Comparison of ENCODE assay signal across 8 mouse cellular contexts in genomic region chr11:58225655-58226054, GRCm38 (mm10). TPM values are rescaled to one million over a fixed set of nuclear protein-coding genes. Genes with fewer than 3 reads are reported as not detected.
DNase-seq lines count a peak whose midpoint lies in the region; ATAC-seq and TF ChIP-seq lines count a peak whose summit lies in the region.

No protein-coding gene starts in this region.

- peak; percentile 95 for TF ChIP-seq CTCF in cerebellum, adult 2 months (IDR thresholded peaks at IDR 0.05; ENCODE audit: borderline replicate concordance, insufficient read depth, low read depth, low read length)
- peak; percentile 98 for TF ChIP-seq CTCF in intestine, postnatal 0 days (IDR thresholded peaks at IDR 0.05; ENCODE audit: low read depth)

- DNase-seq in midbrain, embryonic 10.5 days (ENCODE audit: low spot score): peak; percentile 68
- peak; percentile 51 to 71 for DNase-seq in cerebellum, adult 2 months
- peak; percentile 76 for DNase-seq in gastrocnemius, postnatal 10 days
- DNase-seq in left cerebral cortex, postnatal 36 days (ENCODE audit: low spot score in 2 of 2): peak; percentile 36 to 55

- intact Hi-C loops in left cerebral cortex, postnatal 36 days (cut with DNase I): loop anchor here (2.0 kb wide), 1 partner anchor 47 kb away; no protein-coding TSS in a partner anchor

- H3K9me3 ChIP-seq in midbrain, embryonic 10.5 days (replicated peaks): no peaks in the 10 kb centered on the region
- H3K9me3 ChIP-seq in midbrain, embryonic 16.5 days (replicated peaks; ENCODE audit: control insufficient read depth, low read length, poor library complexity, severe bottlenecking): no peaks in the 10 kb centered on the region
- H3K9me3 ChIP-seq in intestine, postnatal 0 days (ENCODE audit: control insufficient read depth): no peaks in the 10 kb centered on the region
- no peaks in the 10 kb centered on the region for H3K9me3 ChIP-seq in stomach, embryonic 15.5 days

- no peak overlapping the region for H3ac ChIP-seq in myocyte (ENCODE audit: control insufficient read depth, insufficient read length)

- no peaks in the 10 kb centered on the region for H3K36me3 ChIP-seq in midbrain, embryonic 10.5 days
- no peaks in the 10 kb centered on the region for H3K36me3 ChIP-seq in midbrain, embryonic 16.5 days (ENCODE audit: control insufficient read depth, insufficient read depth, low read length)
- peaks cover 3% of the 10 kb centered on the region; the same call in 1 of the 2 replicates for H3K36me3 ChIP-seq in intestine, postnatal 0 days (ENCODE audit: control insufficient read depth, insufficient read depth)
- H3K36me3 ChIP-seq in myocyte (ENCODE audit: control insufficient read depth, insufficient read depth): no peaks in the 10 kb centered on the region
- H3K36me3 ChIP-seq in stomach, embryonic 15.5 days: no peaks in the 10 kb centered on the region

- no peaks in the 10 kb centered on the region; the same call in 1 of the 2 replicates for H3K27me3 ChIP-seq in midbrain, embryonic 10.5 days (ENCODE audit: low read depth, poor library complexity, severe bottlenecking)
- no peaks in the 10 kb centered on the region for H3K27me3 ChIP-seq in midbrain, embryonic 16.5 days (ENCODE audit: control insufficient read depth, insufficient read depth, low read depth, low read length)
- no peaks in the 10 kb centered on the region for H3K27me3 ChIP-seq in cerebellum, adult 2 months (ENCODE audit: control insufficient read depth, insufficient read depth, low read length)
- H3K27me3 ChIP-seq in intestine, postnatal 0 days (replicated peaks; ENCODE audit: control insufficient read depth, insufficient read depth, low read length): no peaks in the 10 kb centered on the region
- H3K27me3 ChIP-seq in myocyte (ENCODE audit: control insufficient read depth, insufficient read depth, insufficient read length): peaks cover 2% of the 10 kb centered on the region
- no peaks in the 10 kb centered on the region for H3K27me3 ChIP-seq in stomach, embryonic 15.5 days (replicated peaks)

- no peak overlapping the region for H3K27ac ChIP-seq in midbrain, embryonic 10.5 days (replicated peaks)
- H3K27ac ChIP-seq in midbrain, embryonic 16.5 days (ENCODE audit: low read length): no peak overlapping the region
- no peak overlapping the region for H3K27ac ChIP-seq in cerebellum, adult 2 months (ENCODE audit: insufficient read depth, low read length)
- H3K27ac ChIP-seq in intestine, postnatal 0 days (ENCODE audit: low read depth, low read length): no peak overlapping the region
- peak overlapping the region; percentile 40; the same call in 1 of the 2 replicates for H3K27ac ChIP-seq in stomach, embryonic 15.5 days

- no peak overlapping the region for H3K4me3 ChIP-seq in midbrain, embryonic 10.5 days
- no peak overlapping the region for H3K4me3 ChIP-seq in midbrain, embryonic 16.5 days (ENCODE audit: low read depth, low read length)
- H3K4me3 ChIP-seq in cerebellum, adult 2 months (replicated peaks; ENCODE audit: insufficient read depth, low read depth, low read length): no peak overlapping the region
- H3K4me3 ChIP-seq in intestine, postnatal 0 days (ENCODE audit: low read depth, low read length): no peak overlapping the region
- no peak overlapping the region for H3K4me3 ChIP-seq in myocyte
- no peak overlapping the region for H3K4me3 ChIP-seq in stomach, embryonic 15.5 days (replicated peaks)

- WGBS in midbrain, embryonic 10.5 days: 14% methylated on average over 5 of the region's 5 CpGs
- WGBS in midbrain, embryonic 16.5 days: 12% methylated on average over 5 of the region's 5 CpGs
- 14% methylated on average over 5 of the region's 5 CpGs for WGBS in cerebellum, adult 2 months
- WGBS in intestine, postnatal 0 days: 5% methylated on average over 5 of the region's 5 CpGs
- 6% methylated on average over 5 of the region's 5 CpGs for WGBS in stomach, embryonic 15.5 days

- H3K4me1 ChIP-seq in midbrain, embryonic 10.5 days: peaks cover 12% of the 10 kb centered on the region
- no peaks in the 10 kb centered on the region for H3K4me1 ChIP-seq in midbrain, embryonic 16.5 days (ENCODE audit: control insufficient read depth, insufficient read depth, low read length)
- H3K4me1 ChIP-seq in cerebellum, adult 2 months (ENCODE audit: control insufficient read depth, insufficient read depth, low read length): no peaks in the 10 kb centered on the region
- H3K4me1 ChIP-seq in intestine, postnatal 0 days (replicated peaks; ENCODE audit: control insufficient read depth, insufficient read depth, low read length): no peaks in the 10 kb centered on the region; the same call in 1 of the 2 replicates
- H3K4me1 ChIP-seq in stomach, embryonic 15.5 days: peaks cover 3% of the 10 kb centered on the region

- ATAC-seq in midbrain, embryonic 16.5 days: no peak
- no peak for ATAC-seq in intestine, postnatal 0 days
- peak; percentile 47; the same call in 1 of the 2 replicates for ATAC-seq in stomach, embryonic 15.5 days (ENCODE audit: insufficient read depth, low FRiP score, low read depth)

- no peaks in the 10 kb centered on the region for H3K79me2 ChIP-seq in myocyte (ENCODE audit: control insufficient read depth, insufficient read depth)

- no peak for TF ChIP-seq POLR2A in cerebellum, adult 2 months (IDR thresholded peaks at IDR 0.05; ENCODE audit: borderline replicate concordance, insufficient read depth, low read length)
- no peak for TF ChIP-seq POLR2A in myocyte (IDR thresholded peaks at IDR 0.05; ENCODE audit: insufficient read length, low read depth)

- H3K9ac ChIP-seq in midbrain, embryonic 16.5 days (ENCODE audit: low read depth, low read length): no peak overlapping the region
- no peak overlapping the region for H3K9ac ChIP-seq in intestine, postnatal 0 days (ENCODE audit: low read depth, low read length)
- no peak overlapping the region for H3K9ac ChIP-seq in stomach, embryonic 15.5 days

- no peak overlapping the region for H3K4me2 ChIP-seq in midbrain, embryonic 16.5 days (ENCODE audit: low read length)
- peak overlapping the region; percentile 27; the same call in 1 of the 2 replicates for H3K4me2 ChIP-seq in intestine, postnatal 0 days (replicated peaks; ENCODE audit: low read depth)
- peak overlapping the region; percentile 8 for H3K4me2 ChIP-seq in myocyte (ENCODE audit: low read depth)
- H3K4me2 ChIP-seq in stomach, embryonic 15.5 days: peak overlapping the region; percentile 27; the same call in 1 of the 2 replicates

TF ChIP-seq in myocyte, 11 proteins besides CTCF, POLR2A, EP300 and RAD21 (continues in another document):
- TF ChIP-seq MYOD1 (IDR thresholded peaks at IDR 0.05; ENCODE audit: control insufficient read depth in 1 of 3, insufficient read length in 2 of 3, low read depth in 2 of 3): no peak

RNA-seq across cellular contexts. Expression of gene Irgm2, which starts 26.2 kb away (rescaled TPM):
- polyA plus RNA-seq in midbrain, embryonic 10.5 days (2016; fragmentation: Nextera tagmentation; extraction: Ambion mirVana): 0.56 and 0.57 TPM in 2 replicates
- 1.0 and 1.1 TPM in 2 replicates for polyA plus RNA-seq in midbrain, embryonic 16.5 days (2015; fragmentation: Nextera tagmentation; extraction: Ambion mirVana)
- polyA plus RNA-seq in cerebellum, adult 2 months (2012; rRNA removed): 3.2 and 3.4 TPM in 2 replicates
- total RNA-seq in gastrocnemius, postnatal 10 days (2021): 1 to 10 TPM; 7.1 to 7.5 TPM
- 5.4 and 6.4 TPM in 2 replicates for polyA plus RNA-seq in intestine, postnatal 0 days (2015; fragmentation: Nextera tagmentation; extraction: Ambion mirVana)
- total RNA-seq in left cerebral cortex, postnatal 36 days (2021): 1 to 10 TPM; 2.3 to 2.7 TPM
- 0.77 TPM for polyA plus RNA-seq in myocyte (2012; fragmentation: generic; extraction: Trizol)
- 3.0 and 3.8 TPM in 2 replicates for polyA plus RNA-seq in stomach, embryonic 15.5 days (2015; fragmentation: Nextera tagmentation; extraction: Ambion mirVana)

RNA-seq across cellular contexts. Expression of gene Igtp, which starts 26.3 kb away (rescaled TPM):
- 1.0 and 2.0 TPM in 2 replicates for polyA plus RNA-seq in midbrain, embryonic 10.5 days (2016; fragmentation: Nextera tagmentation; extraction: Ambion mirVana)
- polyA plus RNA-seq in midbrain, embryonic 16.5 days (2015; fragmentation: Nextera tagmentation; extraction: Ambion mirVana): 1.2 and 1.6 TPM in 2 replicates
- polyA plus RNA-seq in cerebellum, adult 2 months (2012; rRNA removed): 3.3 and 4.9 TPM in 2 replicates
- 1 to 10 TPM; 4.7 to 6.6 TPM for total RNA-seq in gastrocnemius, postnatal 10 days (2021)
- 10.9 and 11.5 TPM in 2 replicates for polyA plus RNA-seq in intestine, postnatal 0 days (2015; fragmentation: Nextera tagmentation; extraction: Ambion mirVana)
- 1 to 10 TPM; 3.6 to 3.8 TPM for total RNA-seq in left cerebral cortex, postnatal 36 days (2021)
- polyA plus RNA-seq in myocyte (2012; fragmentation: generic; extraction: Trizol): 3.7 TPM
- polyA plus RNA-seq in stomach, embryonic 15.5 days (2015; fragmentation: Nextera tagmentation; extraction: Ambion mirVana): 4.3 and 4.9 TPM in 2 replicates

RNA-seq across cellular contexts. Expression of gene 4930438A08Rik, which starts 48.9 kb away (rescaled TPM):
- polyA plus RNA-seq in midbrain, embryonic 10.5 days (2016; fragmentation: Nextera tagmentation; extraction: Ambion mirVana): not detected in 2 replicates
- not detected in 2 replicates for polyA plus RNA-seq in midbrain, embryonic 16.5 days (2015; fragmentation: Nextera tagmentation; extraction: Ambion mirVana)
- 0.06 TPM in 1 of 2 replicates, not detected in the other for polyA plus RNA-seq in cerebellum, adult 2 months (2012; rRNA removed)
- total RNA-seq in gastrocnemius, postnatal 10 days (2021): not detected
- not detected in 2 replicates for polyA plus RNA-seq in intestine, postnatal 0 days (2015; fragmentation: Nextera tagmentation; extraction: Ambion mirVana)
- total RNA-seq in left cerebral cortex, postnatal 36 days (2021): not detected
- polyA plus RNA-seq in myocyte (2012; fragmentation: generic; extraction: Trizol): 0.67 TPM
- polyA plus RNA-seq in stomach, embryonic 15.5 days (2015; fragmentation: Nextera tagmentation; extraction: Ambion mirVana): 0.19 and 0.40 TPM in 2 replicates

RNA-seq across cellular contexts. Expression of gene Mrpl22, which starts 54.2 kb away (rescaled TPM):
- 141 and 142 TPM in 2 replicates for polyA plus RNA-seq in midbrain, embryonic 10.5 days (2016; fragmentation: Nextera tagmentation; extraction: Ambion mirVana)
- polyA plus RNA-seq in midbrain, embryonic 16.5 days (2015; fragmentation: Nextera tagmentation; extraction: Ambion mirVana): 88.5 and 93.4 TPM in 2 replicates
- 62.0 and 66.5 TPM in 2 replicates for polyA plus RNA-seq in cerebellum, adult 2 months (2012; rRNA removed)
- total RNA-seq in gastrocnemius, postnatal 10 days (2021): 10 to 100 TPM; 43.9 to 49.0 TPM
- 86.2 and 90.1 TPM in 2 replicates for polyA plus RNA-seq in intestine, postnatal 0 days (2015; fragmentation: Nextera tagmentation; extraction: Ambion mirVana)
- total RNA-seq in left cerebral cortex, postnatal 36 days (2021): 10 to 100 TPM; 30.7 to 37.4 TPM
- 95.3 TPM for polyA plus RNA-seq in myocyte (2012; fragmentation: generic; extraction: Trizol)
- polyA plus RNA-seq in stomach, embryonic 15.5 days (2015; fragmentation: Nextera tagmentation; extraction: Ambion mirVana): 123 and 134 TPM in 2 replicates

RNA-seq across cellular contexts. Expression of gene Gemin5, which starts 57.3 kb away (rescaled TPM):
- polyA plus RNA-seq in midbrain, embryonic 10.5 days (2016; fragmentation: Nextera tagmentation; extraction: Ambion mirVana): 27.1 and 31.4 TPM in 2 replicates
- 12.7 and 13.9 TPM in 2 replicates for polyA plus RNA-seq in midbrain, embryonic 16.5 days (2015; fragmentation: Nextera tagmentation; extraction: Ambion mirVana)
- 8.7 and 9.1 TPM in 2 replicates for polyA plus RNA-seq in cerebellum, adult 2 months (2012; rRNA removed)
- 10 to 100 TPM; 10.8 to 14.6 TPM for total RNA-seq in gastrocnemius, postnatal 10 days (2021)
- 3.6 and 4.0 TPM in 2 replicates for polyA plus RNA-seq in intestine, postnatal 0 days (2015; fragmentation: Nextera tagmentation; extraction: Ambion mirVana)
- 10 to 100 TPM; 17.1 to 18.1 TPM for total RNA-seq in left cerebral cortex, postnatal 36 days (2021)
- polyA plus RNA-seq in myocyte (2012; fragmentation: generic; extraction: Trizol): 18.7 TPM
- polyA plus RNA-seq in stomach, embryonic 15.5 days (2015; fragmentation: Nextera tagmentation; extraction: Ambion mirVana): 18.8 and 19.8 TPM in 2 replicates
